Mouse (Mus musculus) retina, adult 2 months (tissue): ENCODE measurements around the gene 4931409K22Rik.

Experiments
- DNase-seq: peaks from one replicate; pipeline ENCODE4 v3.0.0-alpha.2; 2012; ENCODE audit warnings: low read depth, low spot score

Gene 4931409K22Rik

DNA sequence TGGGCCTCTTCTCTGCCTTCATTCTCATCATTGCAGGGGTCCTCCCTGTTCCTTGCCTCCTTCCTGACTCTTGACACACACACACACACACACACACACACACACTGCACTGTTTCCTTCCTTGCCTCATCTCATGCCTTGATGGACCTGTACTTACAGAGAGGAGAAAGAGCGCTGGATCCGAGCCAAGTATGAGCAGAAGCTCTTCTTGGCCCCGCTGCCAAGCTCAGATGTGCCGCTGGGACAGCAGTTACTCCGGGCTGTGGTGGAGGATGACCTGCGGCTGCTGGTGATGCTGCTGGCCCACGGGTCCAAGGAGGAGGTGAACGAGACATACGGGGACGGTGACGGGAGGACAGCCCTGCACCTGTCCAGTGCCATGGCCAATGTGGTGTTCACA, 55.8 kb downstream of the 4931409K22Rik start:
- no peak for DNase-seq

DNA sequence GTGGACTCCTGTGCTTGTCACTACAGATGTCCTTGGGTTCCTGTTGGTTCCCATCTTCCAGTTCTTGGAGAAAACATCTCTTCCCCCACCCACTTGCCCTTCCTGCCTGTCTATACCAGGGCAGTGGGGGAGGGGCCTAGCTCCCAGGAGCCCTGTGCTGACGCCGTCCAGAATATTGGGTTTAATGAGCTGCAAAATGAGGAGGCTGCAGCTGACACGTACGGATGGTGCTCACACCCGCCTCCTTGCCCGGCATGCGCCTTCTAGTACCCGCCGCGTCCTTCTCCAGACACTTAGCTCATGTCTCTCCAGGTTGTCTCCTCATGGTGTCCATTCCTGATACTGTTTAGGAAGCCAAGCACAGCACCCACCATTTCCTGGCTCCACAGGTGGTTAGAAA, 57.5 kb downstream of the 4931409K22Rik start:
- DNase-seq: no peak

DNA sequence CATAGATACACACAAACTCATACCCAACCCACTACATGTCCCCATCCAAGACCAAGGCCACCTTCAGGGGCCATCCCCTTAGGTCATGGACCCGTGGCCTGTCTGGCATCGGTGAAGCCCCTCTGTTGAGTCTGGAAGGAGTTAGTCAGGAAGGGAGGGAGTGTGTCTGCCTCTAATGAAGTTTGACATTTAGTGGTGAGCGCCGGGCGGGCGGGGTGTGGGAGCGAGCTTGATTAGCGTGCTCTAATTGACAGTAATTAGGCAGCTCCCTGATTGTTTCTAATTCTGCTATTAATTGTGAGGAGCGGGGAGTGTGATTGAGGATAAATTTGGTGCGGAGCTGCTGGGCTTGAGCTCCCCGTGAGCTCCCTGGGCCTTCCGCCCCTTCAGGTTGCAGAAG, 59.1 kb downstream of the 4931409K22Rik start:
- no peak for DNase-seq

DNA sequence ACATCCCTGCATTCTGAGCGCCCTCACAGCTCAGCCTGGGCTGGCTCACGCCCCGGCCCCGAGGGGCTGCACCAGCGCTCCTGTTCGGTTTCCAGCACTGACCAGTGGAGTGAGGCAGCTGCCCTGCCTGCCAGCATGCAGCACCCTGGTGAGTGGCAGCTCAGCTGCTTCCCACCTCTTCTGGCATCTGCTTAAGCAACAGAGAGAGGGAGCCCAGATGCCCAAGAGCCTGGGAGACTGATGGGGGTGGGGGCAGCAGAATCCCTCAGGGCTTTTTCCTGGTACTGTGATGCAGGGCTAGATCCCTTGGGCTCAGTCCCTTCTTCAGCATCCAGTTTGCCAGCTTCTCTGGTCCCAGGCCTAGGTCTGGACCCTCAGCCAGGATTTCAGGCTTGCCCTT, 59.9 kb downstream of the 4931409K22Rik start:
- no peak for DNase-seq

DNA sequence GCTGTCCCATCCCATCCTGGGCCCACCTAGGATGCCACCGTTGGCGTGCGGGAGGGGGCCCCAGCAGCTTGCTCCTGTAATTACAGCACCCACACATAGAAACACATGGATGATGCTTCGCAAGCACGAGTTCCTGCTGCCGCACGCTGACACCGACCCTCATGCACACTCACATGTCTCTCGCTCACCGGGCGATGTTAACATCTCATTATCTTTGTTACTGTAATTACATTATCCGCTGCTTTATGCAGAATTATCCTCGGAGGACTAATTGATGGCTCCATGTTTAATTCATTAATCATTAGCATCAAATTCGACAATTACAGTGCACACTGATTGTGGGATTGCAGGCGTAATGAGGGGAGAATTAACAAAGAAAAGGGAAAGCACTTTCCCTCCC, 61.6 kb downstream of the 4931409K22Rik start:
- no peak for DNase-seq
